Mouse (Mus musculus) stomach, embryonic 16.5 days (tissue): Measurements from ENCODE around the gene Atxn1. TPM values are rescaled to one million over a fixed set of nuclear protein-coding genes. Genes with fewer than 3 reads are reported as not detected.

ENCODE experiments used
- ATAC-seq: fragments of 200-750 bp; cut with Nextera tagmentation; 2 replicates; pipeline ENCODE4 v1.8.0; 2017; ENCODE audit warnings: moderate number of reproducible peaks, moderate TSS enrichment; ENCODE audit not compliant: insufficient read depth, low FRiP score
- H3K27ac ChIP-seq: fragments of 300-500 bp; sonication (generic); 2 replicates; pipeline ENCODE4 v1.5.1; 2014; ENCODE audit warnings: low read length
- H3K27me3 ChIP-seq: fragments of 300-500 bp; sonication (generic); 2 replicates; pipeline ENCODE4 v1.6.1; 2014; ENCODE audit warnings: low read length, control low read depth, mixed read lengths; ENCODE audit not compliant: control insufficient read depth, insufficient read depth
- H3K36me3 ChIP-seq: fragments of 300-500 bp; sonication (generic); 2 replicates; pipeline ENCODE4 v1.6.1; 2014; ENCODE audit warnings: low read length; ENCODE audit not compliant: control insufficient read depth, insufficient read depth
- H3K4me1 ChIP-seq: fragments of 300-500 bp; sonication (generic); 2 replicates; pipeline ENCODE4 v1.6.1; 2014; ENCODE audit warnings: low read length, control low read depth, mixed read lengths; ENCODE audit not compliant: control insufficient read depth, insufficient read depth
- H3K4me2 ChIP-seq: fragments of 300-500 bp; sonication (generic); 2 replicates; pipeline ENCODE4 v1.6.1; 2014; ENCODE audit warnings: low read depth, low read length, mixed read lengths
- H3K4me3 ChIP-seq: fragments of 300-500 bp; sonication (generic); replicated peaks from 2 replicates; pipeline ENCODE4 v1.5.1; 2014; ENCODE audit warnings: mild to moderate bottlenecking, low read length
- H3K9ac ChIP-seq: fragments of 300-500 bp; sonication (generic); 2 replicates; pipeline ENCODE4 v1.6.1; 2014; ENCODE audit warnings: low read length
- H3K9me3 ChIP-seq: fragments of 300-500 bp; sonication (generic); replicated peaks from 2 replicates; pipeline ENCODE4 v1.6.1; 2016; ENCODE audit warnings: low read length, control low read depth; ENCODE audit not compliant: control insufficient read depth
- WGBS: fragments of 180-500 bp; shearing (Covaris S2); extraction: QIAGEN DNeasy Blood & Tissue Kit; methylation state at CpG from one replicate; pipeline ENCODE4 v1.1.7; 2014; 5-methylcytosine and 5-hydroxymethylcytosine counted together
- polyA plus RNA-seq: library from polyadenylated mRNA; unstranded; fragments of >200 nt; fragmentation: Nextera tagmentation; extraction: Ambion mirVana; gene quantifications from 2 replicates; pipeline ENCODE4 v1.2.1, GENCODE M21; 2015

Gene Atxn1
- polyA plus RNA-seq, 1 experiment from 2014 or later = 7.8 TPM

DNA sequence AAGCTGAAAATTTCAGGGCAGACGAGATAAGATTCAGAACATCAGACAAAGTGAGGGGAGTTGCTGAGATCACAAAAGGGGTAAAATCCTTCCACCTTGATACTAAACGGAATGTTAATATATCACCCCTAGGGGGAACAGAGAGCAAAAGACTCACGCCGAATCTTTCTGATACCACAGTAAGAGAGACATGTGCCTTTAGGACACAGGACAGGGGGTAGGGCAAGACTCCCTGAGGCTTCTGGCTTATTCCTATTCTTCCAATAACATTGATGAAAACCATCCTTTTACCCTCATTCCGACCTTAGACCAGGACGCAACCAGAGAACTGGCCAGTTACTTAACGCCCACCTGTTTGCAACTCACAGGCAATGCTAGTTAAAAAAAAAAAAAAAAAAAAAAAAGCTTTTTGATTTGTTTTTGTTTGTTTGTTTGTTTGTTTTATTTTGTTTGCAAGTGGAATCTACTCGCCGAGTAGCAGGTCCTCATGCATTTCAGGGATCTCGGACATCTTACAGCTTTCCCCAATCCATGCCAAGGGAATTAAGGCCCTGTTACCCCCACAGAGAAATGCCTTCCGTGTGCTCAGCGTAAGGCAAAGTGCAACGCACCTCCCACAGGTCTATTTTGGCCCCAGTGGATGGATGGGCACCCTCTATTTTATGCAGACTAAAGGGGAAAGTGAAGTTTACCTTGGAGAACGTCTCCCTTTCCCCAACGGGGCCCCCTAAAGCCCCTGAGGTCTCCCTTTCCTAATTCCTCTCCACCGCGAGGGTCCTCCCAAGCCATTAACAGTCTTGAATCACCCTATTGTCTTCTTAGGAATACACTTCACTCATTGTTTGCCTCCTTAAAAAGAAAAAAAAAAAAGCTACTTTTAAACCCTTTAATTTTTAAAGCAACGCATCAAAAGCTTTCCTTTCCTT, 157.9 kb downstream of the Atxn1 start:
- H3K4me3 ChIP-seq = no peak overlapping the region
- H3K36me3 ChIP-seq = no peaks in the 10 kb centered on the region
- no peak for ATAC-seq
- no peak overlapping the region for H3K9ac ChIP-seq
- no peaks in the 10 kb centered on the region for H3K27me3 ChIP-seq
- H3K4me1 ChIP-seq = no peaks in the 10 kb centered on the region
- no peak overlapping the region for H3K4me2 ChIP-seq
- WGBS = 62% methylated on average over 18 of the region's 18 CpGs
- no peak overlapping the region for H3K27ac ChIP-seq
- no peaks in the 10 kb centered on the region for H3K9me3 ChIP-seq

DNA sequence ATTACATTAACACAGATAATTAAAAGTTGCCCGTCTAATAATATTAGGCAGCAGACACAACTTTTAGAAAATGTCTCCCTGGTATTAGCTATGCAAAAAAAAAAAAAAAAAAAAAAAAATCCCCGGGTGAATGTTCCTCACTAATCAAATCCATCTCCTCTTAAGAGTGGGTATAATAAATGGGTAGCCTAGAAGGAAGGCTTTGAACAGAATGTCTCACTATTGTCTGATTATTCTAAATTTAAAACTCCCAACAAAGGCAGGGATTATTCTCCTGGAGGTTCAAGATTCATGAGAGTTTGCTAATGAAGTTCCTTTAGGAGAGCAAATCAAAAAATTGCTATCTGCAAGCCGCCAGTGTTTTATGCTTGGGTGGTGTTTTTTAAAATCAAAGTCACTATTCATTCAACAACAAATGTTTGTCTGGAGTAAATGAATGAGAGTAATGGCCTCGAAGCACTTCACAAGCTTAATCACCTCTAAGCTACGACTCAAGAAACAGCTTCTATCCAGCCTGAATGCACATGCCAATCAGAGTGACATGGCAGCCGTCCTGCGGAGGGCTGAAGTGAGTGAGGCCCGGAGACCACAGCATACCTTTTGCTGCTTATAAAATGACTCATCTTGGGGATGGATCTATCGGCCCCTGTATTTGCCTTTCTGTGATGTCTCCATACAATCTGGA, 158.8 kb downstream of the Atxn1 start:
- no peak overlapping the region for H3K4me3 ChIP-seq
- no peaks in the 10 kb centered on the region for H3K9me3 ChIP-seq
- ATAC-seq = no peak
- H3K9ac ChIP-seq = no peak overlapping the region
- H3K4me2 ChIP-seq = no peak overlapping the region
- H3K4me1 ChIP-seq = no peaks in the 10 kb centered on the region
- no peak overlapping the region for H3K27ac ChIP-seq
- H3K36me3 ChIP-seq = no peaks in the 10 kb centered on the region
- no peaks in the 10 kb centered on the region for H3K27me3 ChIP-seq
- WGBS = 50% methylated on average over 9 of the region's 9 CpGs

DNA sequence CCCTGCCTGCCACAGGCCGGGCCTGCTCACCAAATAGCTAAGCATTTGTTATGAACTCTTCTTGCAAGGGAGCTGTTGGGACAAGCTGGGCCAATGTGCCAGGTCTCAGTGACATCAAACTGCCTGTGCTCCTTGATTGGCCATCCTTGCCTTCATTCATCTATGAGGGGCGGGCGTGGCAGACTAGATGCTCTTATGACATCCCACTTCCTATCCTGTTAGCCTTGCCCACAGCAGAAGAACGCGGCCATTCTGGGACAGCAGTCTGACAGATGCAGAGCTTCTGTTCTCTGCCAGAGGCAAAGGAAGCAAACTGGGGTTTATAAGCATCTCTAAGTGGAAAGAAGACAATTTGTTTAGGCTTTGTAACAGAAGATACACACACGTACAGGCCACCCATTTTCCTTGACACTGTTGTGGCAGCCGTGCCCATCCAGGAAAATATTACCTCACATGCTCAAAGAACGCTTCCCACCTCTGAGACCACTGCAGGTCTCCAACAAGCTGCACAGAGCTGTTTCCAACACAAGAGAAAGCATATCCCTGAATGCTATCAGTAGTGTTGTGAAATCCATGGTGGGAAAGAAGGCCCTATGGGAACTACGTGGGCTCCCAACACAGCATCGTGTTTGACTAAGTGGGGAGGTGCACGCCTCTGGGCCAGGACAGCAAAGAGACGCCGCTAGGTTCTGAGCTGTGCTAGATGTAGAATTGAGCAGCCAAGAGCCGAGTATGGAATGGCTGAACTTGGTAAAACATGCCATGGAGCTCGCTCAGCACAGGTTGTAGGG, 162.0 kb downstream of the Atxn1 start:
- WGBS = 88% methylated on average over 15 of the region's 15 CpGs
- Histone ChIP-seq H3K4me2 (no peak overlapping the region), H3K36me3 (no peaks in the 10 kb centered on the region), H3K4me1 (no peaks in the 10 kb centered on the region), H3K4me3 (no peak overlapping the region), H3K9me3 (no peaks in the 10 kb centered on the region), H3K27me3 (no peaks in the 10 kb centered on the region), H3K9ac (no peak overlapping the region), H3K27ac (no peak overlapping the region)
- no peak for ATAC-seq

DNA sequence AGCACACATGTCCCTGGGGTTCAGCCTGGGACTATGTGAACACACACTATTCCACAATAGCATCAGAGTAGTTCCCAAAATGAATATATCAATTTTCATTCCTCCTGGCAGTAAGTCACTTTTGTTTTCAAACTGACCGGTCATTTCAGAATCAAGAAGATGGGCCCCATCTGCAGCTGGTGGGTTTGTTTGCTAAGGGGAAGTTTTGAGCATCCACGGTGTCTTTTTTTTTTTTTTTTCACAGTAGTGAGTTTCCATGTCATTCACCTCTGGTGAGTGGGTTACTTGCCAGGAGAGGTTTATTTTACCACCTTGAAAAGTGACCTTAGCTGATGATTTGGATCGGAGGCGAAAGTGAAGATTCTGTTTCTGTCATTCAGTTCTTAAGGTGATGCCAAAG, 166.6 kb downstream of the Atxn1 start:
- H3K27ac ChIP-seq = no peak overlapping the region
- no peaks in the 10 kb centered on the region for H3K9me3 ChIP-seq
- no peaks in the 10 kb centered on the region for H3K4me1 ChIP-seq
- no peak overlapping the region for H3K4me2 ChIP-seq
- no peak overlapping the region for H3K4me3 ChIP-seq
- WGBS = 75% methylated on average over 4 of the region's 4 CpGs
- no peaks in the 10 kb centered on the region for H3K27me3 ChIP-seq
- no peak for ATAC-seq
- 0 out of 2 replicates have a peak, but pooled peaks cover 5% of the 10 kb centered on the region for H3K36me3 ChIP-seq
- H3K9ac ChIP-seq = no peak overlapping the region

DNA sequence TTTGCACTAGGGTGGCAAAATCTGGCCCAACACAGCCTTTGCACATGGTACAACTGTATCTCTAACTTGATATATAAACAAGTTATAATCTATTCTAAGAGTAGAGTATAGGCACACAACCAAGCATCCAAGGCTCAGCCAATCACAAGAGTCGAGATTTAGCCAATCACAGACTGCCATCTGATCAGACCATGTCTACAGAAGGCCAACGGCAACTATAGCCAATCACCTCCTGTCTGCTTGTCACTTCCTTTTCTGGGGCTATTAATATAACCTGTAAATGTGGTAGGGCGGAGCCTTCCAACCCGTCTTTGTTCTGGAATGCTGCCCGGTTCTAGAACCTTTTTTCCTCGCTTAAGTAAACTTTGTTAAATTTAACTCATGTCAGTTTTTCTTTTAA, 167.1 kb downstream of the Atxn1 start:
- Histone ChIP-seq H3K9ac (no peak overlapping the region), H3K9me3 (no peaks in the 10 kb centered on the region), H3K4me2 (no peak overlapping the region), H3K27me3 (no peaks in the 10 kb centered on the region), H3K27ac (no peak overlapping the region), H3K4me1 (no peaks in the 10 kb centered on the region), H3K4me3 (no peak overlapping the region), H3K36me3 (0 out of 2 replicates have a peak, but pooled peaks cover 5% of the 10 kb centered on the region)
- 58% methylated on average over 6 of the region's 6 CpGs for WGBS
- ATAC-seq = no peak

DNA sequence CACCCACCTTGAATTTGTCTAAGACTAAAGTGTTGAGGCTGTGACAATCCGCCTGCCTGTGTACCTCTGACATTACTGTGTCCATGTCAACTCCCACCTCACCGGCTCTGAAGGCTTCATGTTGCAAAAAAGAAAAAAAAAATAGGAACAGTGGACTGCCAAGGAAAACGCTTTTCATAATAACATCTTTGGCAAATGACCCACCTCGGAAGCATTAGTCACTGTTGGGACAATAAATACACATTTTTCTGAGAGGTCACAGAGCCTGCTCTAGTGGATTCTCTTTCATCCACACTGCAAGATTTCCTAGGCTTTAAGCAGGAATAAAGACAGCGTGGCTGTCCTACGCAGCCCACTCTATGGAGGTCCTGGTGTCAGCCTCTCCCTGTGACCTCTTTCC, 168.5 kb downstream of the Atxn1 start:
- Histone ChIP-seq H3K36me3 (0 out of 2 replicates have a peak, but pooled peaks cover 5% of the 10 kb centered on the region), H3K9me3 (no peaks in the 10 kb centered on the region), H3K4me3 (no peak overlapping the region), H3K27me3 (no peaks in the 10 kb centered on the region), H3K4me1 (no peaks in the 10 kb centered on the region), H3K27ac (no peak overlapping the region), H3K9ac (no peak overlapping the region), H3K4me2 (no peak overlapping the region)
- ATAC-seq = no peak
- WGBS = 67% methylated on average over 6 of the region's 6 CpGs

DNA sequence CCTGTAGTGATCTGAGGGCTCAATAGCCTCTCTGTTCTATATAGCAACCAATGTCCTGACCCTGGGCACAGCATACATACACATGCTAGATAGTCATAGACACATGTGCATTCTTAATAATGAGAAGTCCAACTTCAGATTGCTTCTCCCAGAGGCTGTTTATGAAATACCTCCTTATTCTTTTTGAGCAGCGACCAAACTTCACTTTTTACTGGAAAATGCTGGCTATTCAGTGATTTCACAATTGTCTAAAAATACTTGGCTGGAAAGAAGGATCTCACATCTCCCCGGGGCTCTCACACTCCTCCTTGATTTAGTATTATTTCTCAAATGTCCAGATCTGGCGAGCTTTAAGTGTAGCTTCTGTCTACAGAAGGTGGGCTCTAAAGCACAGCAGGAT, 171.0 kb downstream of the Atxn1 start:
- Histone ChIP-seq H3K9ac (no peak overlapping the region), H3K4me1 (no peaks in the 10 kb centered on the region), H3K4me2 (no peak overlapping the region), H3K36me3 (peaks cover 5% of the 10 kb centered on the region; the same call in 1 of the 2 replicates), H3K9me3 (no peaks in the 10 kb centered on the region), H3K27ac (no peak overlapping the region), H3K27me3 (no peaks in the 10 kb centered on the region), H3K4me3 (no peak overlapping the region)
- WGBS = 71% methylated on average over 3 of the region's 3 CpGs
- no peak for ATAC-seq

DNA sequence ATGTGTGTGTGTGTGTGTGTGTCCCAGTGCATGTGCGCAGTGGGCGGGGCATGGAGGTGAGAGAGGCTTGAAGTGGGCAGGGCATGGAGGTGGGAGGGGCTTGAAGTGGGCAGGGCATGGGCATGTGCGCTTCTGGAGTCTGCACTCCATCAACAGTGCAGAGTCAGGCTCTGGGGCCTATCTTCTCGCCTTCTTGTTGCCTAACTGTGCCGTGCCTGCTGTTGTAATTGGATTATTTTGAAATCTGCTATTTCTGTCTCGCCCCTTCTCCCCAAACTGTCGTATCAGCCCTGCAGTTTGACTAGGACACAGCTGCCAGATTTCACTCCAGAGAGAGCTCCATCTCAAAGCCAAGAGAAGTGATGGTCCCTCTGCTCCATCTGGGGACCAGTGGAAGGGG, 178.4 kb downstream of the Atxn1 start:
- H3K9ac ChIP-seq = no peak overlapping the region
- no peak overlapping the region for H3K4me2 ChIP-seq
- no peaks in the 10 kb centered on the region for H3K9me3 ChIP-seq
- no peaks in the 10 kb centered on the region for H3K27me3 ChIP-seq
- 0 out of 2 replicates have a peak, but pooled peaks cover 4% of the 10 kb centered on the region for H3K4me1 ChIP-seq
- H3K36me3 ChIP-seq = no peaks in the 10 kb centered on the region; the same call in 1 of the 2 replicates
- 81% methylated on average over 7 of the region's 7 CpGs for WGBS
- H3K27ac ChIP-seq = no peak overlapping the region
- ATAC-seq = no peak
- H3K4me3 ChIP-seq = no peak overlapping the region
